Mouse (Mus musculus): ENCODE data around the gene Elovl3.
"Not testable (repeated sequence)": the region's sequence is repeated elsewhere in the genome, so short reads cannot be mapped to it uniquely, and the experiment has no call there.

Elovl3 gene

GRCm38 (mm10) chr19:46131694-46132525 is at the start of gene Elovl3:
Gene Elovl3, plus strand, starts transcription at chr19:46131897.
- DNase-seq = peak; percentile 49

- DNase-seq = no peak
Measured at GRCm38 (mm10) chr19:46085185-46085584, 46.5 kb upstream of the Elovl3 start.

DNA sequence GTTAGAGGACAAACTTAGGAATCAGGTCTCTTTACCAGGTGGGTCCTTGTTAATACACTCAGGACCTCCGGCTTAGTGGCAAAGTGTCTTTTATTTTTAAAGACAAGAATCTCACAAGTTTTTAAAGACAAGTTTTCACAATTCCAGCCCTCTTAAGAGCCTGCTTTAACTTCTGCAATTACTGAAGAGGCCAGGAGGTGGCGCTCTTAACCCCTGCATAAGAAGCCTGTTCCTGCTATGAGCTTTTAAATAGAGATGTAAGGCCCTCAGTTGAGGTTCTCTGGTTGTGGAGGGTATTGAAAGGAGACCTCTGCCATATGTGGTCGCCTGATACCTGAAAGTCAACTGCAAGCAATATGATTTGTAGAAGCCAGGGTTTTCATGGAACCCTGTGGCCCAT is 45.4 kb upstream of the Elovl3 start:
- peak; percentile 62 for DNase-seq

- no peak for DNase-seq
Measured at GRCm38 (mm10) chr19:46087871-46088270, 43.8 kb upstream of the Elovl3 start.

GRCm38 (mm10) chr19:46091641-46092040 is 40.1 kb upstream of the Elovl3 start:
- no peak for DNase-seq

GRCm38 (mm10) chr19:46094144-46094543 is 37.6 kb upstream of the Elovl3 start:
- DNase-seq = no peak

- no peak for DNase-seq
Measured at GRCm38 (mm10) chr19:46095291-46095690, 36.4 kb upstream of the Elovl3 start.

GRCm38 (mm10) chr19:46096396-46096795 is 35.3 kb upstream of the Elovl3 start:
- DNase-seq = no peak

DNA sequence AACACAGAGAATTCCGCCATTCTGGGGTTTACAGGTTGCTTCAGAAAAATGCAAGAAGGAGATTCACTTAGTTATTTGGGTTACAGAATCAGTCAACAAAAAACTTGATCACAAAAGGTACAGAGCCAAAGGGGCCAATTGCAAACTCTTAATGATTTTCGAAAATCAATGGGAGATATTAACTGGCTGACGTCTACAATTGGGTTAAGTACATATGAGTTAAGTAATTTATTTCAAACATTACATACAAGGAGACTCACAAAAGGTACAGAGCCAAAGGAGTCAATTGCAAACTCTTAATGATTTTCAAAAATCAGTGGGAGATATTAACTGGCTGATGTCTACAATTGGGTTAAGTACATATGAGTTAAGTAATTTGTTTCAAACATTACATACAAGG is 32.1 kb upstream of the Elovl3 start:
- no peak for DNase-seq

GRCm38 (mm10) chr19:46103437-46104186 is 28.1 kb upstream of the Elovl3 start:
- DNase-seq = no peak

DNA sequence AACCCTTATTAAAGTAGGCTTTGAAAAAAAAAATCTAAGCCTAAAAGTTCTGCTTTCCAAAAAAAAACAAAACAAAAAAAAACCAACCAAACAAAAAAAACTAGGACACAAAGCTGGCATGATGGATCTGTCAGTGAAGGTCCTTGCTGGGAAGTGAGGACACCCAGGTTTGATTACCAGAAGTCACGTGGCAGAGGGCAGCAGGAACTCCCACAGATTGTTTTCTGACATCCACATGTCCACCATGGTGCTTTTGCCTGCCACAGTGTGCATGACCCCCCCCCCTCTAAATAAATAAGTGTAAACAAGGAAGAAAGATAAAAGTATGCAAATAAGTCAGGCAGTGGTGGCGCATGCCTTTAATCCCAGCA is 27.5 kb upstream of the Elovl3 start:
- DNase-seq = no peak

DNA sequence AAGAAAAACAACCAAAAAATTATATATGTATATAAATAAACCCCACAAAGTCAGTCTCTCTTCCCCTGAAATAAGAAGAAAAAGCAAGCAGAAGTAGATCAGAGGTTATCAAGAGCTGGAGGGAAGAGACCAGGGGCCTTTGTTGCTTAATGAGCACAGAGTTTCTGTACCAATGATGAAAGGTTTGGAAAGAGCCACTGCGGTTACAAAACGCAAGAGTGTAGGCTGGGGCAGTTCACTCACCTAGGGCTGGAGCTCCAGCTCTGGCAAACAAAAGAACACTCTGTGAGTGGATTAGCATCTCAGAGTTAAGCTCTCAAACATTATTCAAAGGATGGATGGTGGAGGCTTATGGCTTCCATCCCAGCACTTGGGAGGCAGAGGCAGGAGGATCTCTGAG is 21.5 kb upstream of the Elovl3 start:
- no peak for DNase-seq

DNA sequence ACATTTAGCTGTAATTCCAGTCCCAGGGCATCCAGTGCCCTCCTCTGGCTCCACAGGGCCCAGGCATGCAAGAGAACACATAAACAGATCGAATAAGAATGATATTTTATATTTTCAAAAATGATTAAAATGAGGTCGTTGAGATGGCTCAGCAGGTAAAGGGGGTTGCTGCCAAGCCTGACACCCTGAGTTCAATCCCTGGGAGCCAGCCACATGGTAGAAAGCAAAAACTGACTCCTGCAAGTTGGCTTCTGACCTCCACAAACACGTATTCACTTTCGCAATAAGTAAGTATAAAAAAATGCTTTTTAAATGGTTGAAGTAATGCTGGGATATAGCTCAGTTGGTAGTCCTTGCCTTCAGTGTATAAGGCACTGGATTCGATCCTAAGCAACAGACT is 20.9 kb upstream of the Elovl3 start:
- DNase-seq = no peak

DNA sequence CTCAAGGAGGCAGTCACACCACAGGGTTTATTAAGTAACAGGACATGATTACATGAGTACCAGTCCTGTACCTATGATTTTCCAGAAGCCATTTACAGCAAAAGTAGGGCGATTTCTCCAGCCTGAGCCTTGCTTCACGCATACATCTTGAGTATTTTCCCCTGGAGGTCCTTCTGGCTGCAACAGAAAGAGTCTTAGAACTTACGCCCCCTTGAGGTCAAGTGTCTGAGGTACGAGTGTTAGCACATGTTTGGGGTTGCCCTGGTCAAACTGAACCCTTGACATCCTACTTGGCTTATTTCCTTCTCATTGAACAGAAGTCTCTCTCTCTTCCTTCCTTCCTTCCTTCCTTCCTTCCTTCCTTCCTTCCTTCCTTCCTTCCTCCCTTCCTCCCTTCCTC is 17.1 kb upstream of the Elovl3 start:
- no peak for DNase-seq

- no peak for DNase-seq
Measured at GRCm38 (mm10) chr19:46119458-46119857, 12.2 kb upstream of the Elovl3 start.

DNA sequence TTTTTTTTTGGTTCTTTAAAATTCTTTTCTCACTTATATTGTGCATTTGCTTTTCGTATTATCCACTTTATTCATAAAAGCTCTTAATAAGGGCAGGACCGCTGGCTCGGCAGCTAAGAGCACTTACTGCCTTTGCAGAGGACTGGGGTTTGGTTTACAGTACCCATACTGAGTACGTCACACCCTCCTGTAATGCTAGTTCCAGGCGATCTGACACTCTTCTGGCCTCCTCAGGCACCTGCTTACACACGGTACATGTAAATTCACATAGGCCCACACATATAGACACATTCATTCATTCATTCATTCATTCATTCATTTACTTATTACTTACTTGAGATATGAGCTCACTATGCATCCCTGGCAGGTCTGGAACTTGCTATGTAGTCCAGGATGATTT is 10.8 kb upstream of the Elovl3 start:
- DNase-seq = no peak

DNA sequence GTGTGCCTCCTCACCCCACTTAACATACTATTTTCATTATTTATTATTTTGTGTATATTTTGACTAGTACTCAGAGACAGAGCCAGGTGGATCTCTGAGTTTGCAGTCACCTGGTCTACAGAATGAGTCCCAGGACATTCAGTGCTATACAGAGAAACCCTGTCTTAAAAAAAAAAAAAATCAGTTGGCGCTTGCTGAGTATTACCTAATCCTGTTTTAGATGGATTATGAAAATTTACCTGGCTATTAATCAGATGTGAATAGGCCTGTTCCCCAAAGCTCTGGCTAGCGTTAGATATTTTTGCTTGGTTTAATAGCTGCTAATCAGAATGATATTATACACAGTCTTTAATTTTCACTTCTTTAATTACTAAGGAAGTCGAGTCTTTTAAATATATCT is 7.8 kb upstream of the Elovl3 start:
- DNase-seq = no peak

DNA sequence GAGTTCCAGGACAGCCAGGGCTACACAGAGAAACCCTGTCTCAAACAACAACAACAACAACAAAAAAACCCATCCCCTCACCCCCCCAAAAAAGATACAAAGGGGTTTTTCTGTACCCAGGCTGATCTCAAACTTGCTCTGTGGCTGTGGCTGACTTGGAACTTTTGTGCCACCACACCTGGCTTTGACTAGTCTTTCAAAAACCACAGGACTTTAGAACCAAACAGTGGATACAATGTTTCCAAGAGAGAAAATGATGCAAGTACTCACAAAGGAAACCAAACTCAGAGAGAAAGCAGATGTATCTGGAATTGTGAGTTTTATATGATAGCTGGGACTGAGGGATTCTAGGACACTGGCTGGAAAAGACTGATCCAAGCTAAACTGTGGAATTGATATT is 7.0 kb upstream of the Elovl3 start:
- no peak for DNase-seq

- DNase-seq = no peak
Measured at GRCm38 (mm10) chr19:46126301-46126700, 5.4 kb upstream of the Elovl3 start.

DNA sequence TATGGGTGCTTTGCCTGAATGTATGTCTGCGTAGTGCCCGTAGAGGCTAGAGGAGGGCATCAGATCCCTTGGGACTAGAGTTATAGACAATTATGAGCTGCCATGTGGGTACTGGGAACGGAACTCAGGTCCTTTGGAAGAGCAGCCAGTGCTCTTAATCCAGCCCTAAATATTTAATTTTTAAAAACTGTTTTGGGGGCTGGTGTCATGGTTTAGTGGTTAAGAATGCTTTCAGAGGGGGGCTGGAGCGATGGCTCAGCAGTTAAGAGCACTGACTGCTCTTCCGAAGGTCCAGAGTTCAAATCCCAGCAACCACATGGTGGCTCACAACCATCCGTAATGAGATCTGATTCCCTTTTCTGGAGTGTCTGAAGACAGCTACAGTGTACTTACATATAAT is 2.0 kb upstream of the Elovl3 start:
- not testable (repeated sequence) for DNase-seq

DNA sequence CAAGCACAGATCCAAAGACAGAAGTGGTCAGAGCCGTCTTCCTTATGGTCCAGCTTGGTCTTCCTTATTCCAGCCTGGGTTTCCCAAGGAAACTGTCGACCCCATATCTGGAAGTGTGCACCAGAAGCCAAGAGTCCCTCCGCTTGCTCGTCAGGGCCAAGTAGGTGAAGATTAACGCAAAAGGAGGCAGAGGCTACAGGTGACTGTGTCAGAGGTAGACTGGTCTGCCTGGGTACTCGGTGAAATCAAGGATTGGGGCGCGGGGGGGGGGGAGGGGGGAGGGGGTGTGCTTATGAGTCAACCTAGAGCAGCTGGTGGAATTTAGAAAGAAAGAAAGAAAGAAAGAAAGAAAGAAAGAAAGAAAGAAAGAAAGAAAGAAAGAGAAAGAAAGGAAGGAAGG is 414 bp upstream of the Elovl3 start:
- no peak for DNase-seq

DNA sequence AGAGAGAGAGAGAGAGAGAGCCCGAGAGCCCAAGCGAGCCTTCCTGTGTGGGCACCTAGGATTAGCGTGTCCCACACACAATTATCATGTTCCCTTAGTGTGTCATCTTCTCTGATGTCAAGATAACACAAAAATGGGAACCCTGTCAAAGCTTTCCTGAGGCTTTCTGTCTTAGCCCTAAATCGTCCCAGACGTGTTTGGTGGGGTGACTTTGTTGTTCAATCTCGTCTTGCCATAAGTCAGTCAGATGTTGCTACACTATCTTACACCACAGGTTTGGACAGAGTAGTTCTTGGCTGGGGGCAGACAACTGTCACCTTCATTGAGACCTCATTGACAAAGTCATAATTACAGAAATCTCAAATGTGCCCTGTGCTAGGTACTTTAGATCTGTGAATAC is 880 bp downstream of the Elovl3 start:
- no peak for DNase-seq

GRCm38 (mm10) chr19:46135297-46135696 is 3.6 kb downstream of the Elovl3 start:
- DNase-seq = peak; percentile 91
